Mouse (Mus musculus) intestine, embryonic 14.5 days (tissue): ENCODE results near the gene Mllt6. TPM values are rescaled to one million over a fixed set of nuclear protein-coding genes. Genes with fewer than 3 reads are reported as not detected.

Experiments used
- ATAC-seq: fragments of 200-750 bp; cut with Nextera tagmentation; replicated peaks from 2 replicates; pipeline ENCODE4 v1.8.0; 2017; ENCODE audit warnings: low read depth, moderate number of reproducible peaks, moderate TSS enrichment, moderate library complexity; ENCODE audit not compliant: low FRiP score, low TSS enrichment
- DNase-seq: peaks from one replicate; pipeline ENCODE4 v3.0.0-alpha.2; 2018; ENCODE audit warnings: low spot score
- H3K27ac ChIP-seq: fragments of 300-500 bp; sonication (generic); 2 replicates; pipeline ENCODE4 v1.5.1; 2014; ENCODE audit warnings: low read depth, mild to moderate bottlenecking, control low read depth
- H3K27me3 ChIP-seq: fragments of 300-500 bp; sonication (generic); replicated peaks from 2 replicates; pipeline ENCODE4 v1.6.1; 2014; ENCODE audit warnings: low read length, control low read depth; ENCODE audit not compliant: control insufficient read depth, insufficient read depth
- H3K36me3 ChIP-seq: fragments of 300-500 bp; sonication (generic); 2 replicates; pipeline ENCODE4 v1.6.1; 2014; ENCODE audit warnings: low read length, control low read depth; ENCODE audit not compliant: control insufficient read depth, insufficient read depth
- H3K4me1 ChIP-seq: fragments of 300-500 bp; sonication (generic); replicated peaks from 2 replicates; pipeline ENCODE4 v1.6.1; 2014; ENCODE audit warnings: low read length, control low read depth, mixed read lengths; ENCODE audit not compliant: control insufficient read depth, insufficient read depth
- H3K4me2 ChIP-seq: fragments of 300-500 bp; sonication (generic); 2 replicates; pipeline ENCODE4 v1.6.1; 2014; ENCODE audit warnings: low read length
- H3K4me3 ChIP-seq: fragments of 300-500 bp; sonication (generic); 2 replicates; pipeline ENCODE4 v1.5.1; 2014; ENCODE audit warnings: low read depth, low read length, control low read depth, mixed read lengths
- H3K9ac ChIP-seq: fragments of 300-500 bp; sonication (generic); 2 replicates; pipeline ENCODE4 v1.6.1; 2014; ENCODE audit warnings: mild to moderate bottlenecking, low read length
- H3K9me3 ChIP-seq: fragments of 300-500 bp; sonication (generic); 2 replicates; pipeline ENCODE4 v1.6.1; 2016; ENCODE audit warnings: low read length, control low read depth; ENCODE audit not compliant: control insufficient read depth
- WGBS: fragments of 180-500 bp; shearing (Covaris S2); extraction: QIAGEN DNeasy Blood & Tissue Kit; methylation state at CpG from one replicate; pipeline ENCODE4 v1.1.7; 2014; 5-methylcytosine and 5-hydroxymethylcytosine counted together
- polyA plus RNA-seq: library from polyadenylated mRNA; unstranded; fragments of >200 nt; fragmentation: Nextera tagmentation; extraction: Ambion mirVana; gene quantifications from 2 replicates; pipeline ENCODE4 v1.2.1, GENCODE M21; 2014

The Mllt6 gene
- polyA plus RNA-seq = 4.6 and 4.8 TPM in 2 replicates

GRCm38 (mm10) chr11:97662893-97663527 lies at the start of gene Mllt6:
Mllt6 (plus strand) TSS chr11:97663414.
- Histone ChIP-seq H3K4me3 (peak within 1 kb of the TSS; percentile 84), H3K9ac (peak within 1 kb of the TSS; percentile 75), H3K9me3 (no peaks in the 10 kb centered on the region), H3K27ac (peak within 1 kb of the TSS; percentile 88), H3K4me2 (peak within 1 kb of the TSS; percentile 66), H3K27me3 (peaks cover 16% of the 10 kb centered on the region), H3K4me1 (peaks cover 37% of the 10 kb centered on the region), H3K36me3 (peaks cover 24% of the 10 kb centered on the region; the same call in 1 of the 2 replicates)
- DNase-seq (no peak), ATAC-seq (peak; percentile 28)
- WGBS = under 1% methylated on average over 27 of the region's 76 CpGs

DNA sequence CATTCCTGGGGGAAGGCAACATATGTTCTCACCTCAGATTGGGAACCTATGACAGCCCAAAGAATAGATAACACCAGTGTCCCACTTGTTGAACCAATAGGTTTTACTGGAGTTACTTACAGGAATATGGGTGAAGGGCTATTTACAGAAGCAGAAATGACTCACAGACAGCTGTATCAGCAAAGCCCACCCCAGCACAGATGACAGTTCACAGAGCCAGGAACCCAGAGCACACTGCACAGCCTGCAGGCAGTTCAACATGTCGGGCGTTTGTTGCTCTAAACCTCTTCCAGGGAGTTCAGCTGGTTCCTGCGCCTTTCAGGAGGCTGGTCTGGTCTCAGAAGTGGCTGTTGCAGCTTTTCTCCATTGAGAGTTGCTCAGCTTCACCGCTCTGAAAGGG lies 47.9 kb upstream of the Mllt6 start:
- H3K4me2 ChIP-seq = no peak overlapping the region
- H3K4me1 ChIP-seq = no peaks in the 10 kb centered on the region
- no peak overlapping the region for H3K4me3 ChIP-seq
- peaks cover 16% of the 10 kb centered on the region for H3K27me3 ChIP-seq
- no peak overlapping the region for H3K9ac ChIP-seq
- DNase-seq (no peak), ATAC-seq (no peak)
- no peaks in the 10 kb centered on the region for H3K36me3 ChIP-seq
- no peaks in the 10 kb centered on the region for H3K9me3 ChIP-seq
- 50% methylated on average over 4 of the region's 4 CpGs for WGBS
- H3K27ac ChIP-seq = no peak overlapping the region

DNA sequence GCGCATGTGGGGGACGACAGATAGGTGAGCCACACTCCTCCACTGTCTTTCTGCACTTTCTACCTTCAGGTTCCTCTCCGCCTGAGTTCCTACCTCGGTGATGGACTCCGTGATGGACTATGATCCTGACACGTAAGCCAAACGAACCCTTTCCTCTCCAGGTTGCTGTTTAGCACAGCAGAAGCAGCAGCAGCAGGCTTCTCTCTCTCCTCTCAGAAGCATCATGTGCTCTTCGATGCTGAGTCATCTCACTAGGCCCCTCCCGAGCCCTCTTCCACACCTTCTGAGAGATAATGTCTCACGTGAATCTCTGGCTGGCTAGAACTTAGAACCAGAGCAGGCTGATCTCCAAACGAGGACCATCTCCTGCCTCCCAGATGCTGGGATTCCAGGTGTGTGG lies 44.8 kb upstream of the Mllt6 start:
- WGBS = 33% methylated on average over 11 of the region's 11 CpGs
- ATAC-seq = no peak
- no peak overlapping the region for H3K4me2 ChIP-seq

GRCm38 (mm10) chr11:97619391-97619795 lies 43.8 kb upstream of the Mllt6 start:
- Histone ChIP-seq H3K4me1 (no peaks in the 10 kb centered on the region), H3K4me3 (no peak overlapping the region), H3K9me3 (no peaks in the 10 kb centered on the region), H3K27ac (no peak overlapping the region), H3K27me3 (peaks cover 22% of the 10 kb centered on the region), H3K9ac (no peak overlapping the region), H3K4me2 (no peak overlapping the region), H3K36me3 (no peaks in the 10 kb centered on the region)
- 58% methylated on average over 5 of the region's 5 CpGs for WGBS
- ATAC-seq (0 out of 2 replicates have a peak, but pooled peaks have one; percentile 8), DNase-seq (peak; percentile 57)

More for the DNA sequence above, 44.8 kb upstream of the Mllt6 start:
- Histone ChIP-seq H3K9me3 (no peaks in the 10 kb centered on the region), H3K36me3 (no peaks in the 10 kb centered on the region), H3K4me1 (no peaks in the 10 kb centered on the region), H3K4me3 (no peak overlapping the region), H3K27me3 (peaks cover 16% of the 10 kb centered on the region), H3K9ac (no peak overlapping the region), H3K27ac (no peak overlapping the region)
- DNase-seq = no peak

DNA sequence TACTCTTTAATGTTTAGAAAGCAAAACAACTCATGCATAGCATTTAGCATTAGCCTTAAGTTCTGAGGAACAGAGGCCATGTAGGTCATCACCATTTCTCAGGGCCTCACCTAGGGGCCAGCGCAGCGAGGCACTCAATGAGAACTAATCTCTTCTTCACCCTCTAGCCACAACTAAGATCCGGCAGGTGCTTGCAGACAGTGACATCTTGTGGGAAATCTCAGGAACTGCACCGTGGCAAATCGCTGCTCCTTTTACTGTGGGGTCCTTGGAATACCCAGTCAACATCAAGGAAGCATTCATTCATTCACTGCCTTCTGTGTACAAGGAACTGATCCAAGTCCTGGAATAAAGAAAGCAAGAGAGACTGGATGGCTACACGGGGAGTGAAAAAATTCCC lies 40.8 kb upstream of the Mllt6 start:
- Histone ChIP-seq H3K4me3 (no peak overlapping the region), H3K9ac (no peak overlapping the region), H3K9me3 (no peaks in the 10 kb centered on the region), H3K4me2 (no peak overlapping the region), H3K27ac (no peak overlapping the region), H3K4me1 (0 out of 2 replicates have a peak, but pooled peaks cover 10% of the 10 kb centered on the region), H3K36me3 (no peaks in the 10 kb centered on the region), H3K27me3 (peaks cover 44% of the 10 kb centered on the region)
- ATAC-seq (peak; percentile 42), DNase-seq (peak; percentile 87)
- 3% methylated on average over 6 of the region's 6 CpGs for WGBS

- H3K4me1 ChIP-seq = 0 out of 2 replicates have a peak, but pooled peaks cover 10% of the 10 kb centered on the region
- ATAC-seq (no peak), DNase-seq (no peak)
- H3K4me3 ChIP-seq = no peak overlapping the region
- no peaks in the 10 kb centered on the region for H3K9me3 ChIP-seq
- no peaks in the 10 kb centered on the region for H3K36me3 ChIP-seq
- 53% methylated on average over 9 of the region's 9 CpGs for WGBS
- H3K27me3 ChIP-seq = peaks cover 49% of the 10 kb centered on the region
- no peak overlapping the region for H3K27ac ChIP-seq
- H3K9ac ChIP-seq = no peak overlapping the region
- no peak overlapping the region for H3K4me2 ChIP-seq
Observed at GRCm38 (mm10) chr11:97623166-97623565, 40.0 kb upstream of the Mllt6 start.

- peaks cover 65% of the 10 kb centered on the region for H3K27me3 ChIP-seq
- WGBS = 79% methylated on average over 5 of the region's 5 CpGs
- no peak for ATAC-seq
- H3K4me3 ChIP-seq = no peak overlapping the region
- H3K27ac ChIP-seq = no peak overlapping the region
- no peak for DNase-seq
- 0 out of 2 replicates have a peak, but pooled peaks cover 12% of the 10 kb centered on the region for H3K4me1 ChIP-seq
- H3K9ac ChIP-seq = no peak overlapping the region
- no peak overlapping the region for H3K4me2 ChIP-seq
- no peaks in the 10 kb centered on the region for H3K36me3 ChIP-seq
- no peaks in the 10 kb centered on the region for H3K9me3 ChIP-seq
Observed at GRCm38 (mm10) chr11:97625551-97625950, 37.7 kb upstream of the Mllt6 start.

- WGBS = 19% methylated on average over 13 of the region's 13 CpGs
- H3K9ac ChIP-seq = no peak overlapping the region
- H3K36me3 ChIP-seq = no peaks in the 10 kb centered on the region
- H3K4me3 ChIP-seq = no peak overlapping the region
- DNase-seq (no peak), ATAC-seq (no peak)
- H3K27ac ChIP-seq = no peak overlapping the region
- H3K4me2 ChIP-seq = no peak overlapping the region
- H3K9me3 ChIP-seq = no peaks in the 10 kb centered on the region
- H3K4me1 ChIP-seq = 0 out of 2 replicates have a peak, but pooled peaks cover 12% of the 10 kb centered on the region
- peaks cover 74% of the 10 kb centered on the region for H3K27me3 ChIP-seq
Observed at GRCm38 (mm10) chr11:97626431-97626830, 36.8 kb upstream of the Mllt6 start.

GRCm38 (mm10) chr11:97626850-97627249 lies 36.4 kb upstream of the Mllt6 start:
- ATAC-seq (no peak), DNase-seq (peak; percentile 66)
- Histone ChIP-seq H3K9ac (no peak overlapping the region), H3K27me3 (peaks cover 78% of the 10 kb centered on the region), H3K4me3 (no peak overlapping the region), H3K4me1 (0 out of 2 replicates have a peak, but pooled peaks cover 12% of the 10 kb centered on the region), H3K9me3 (no peaks in the 10 kb centered on the region), H3K4me2 (no peak overlapping the region), H3K36me3 (no peaks in the 10 kb centered on the region), H3K27ac (no peak overlapping the region)
- WGBS = 18% methylated on average over 10 of the region's 10 CpGs
